Mouse (Mus musculus): ENCODE measurements around the gene Rnf145. TPM values are rescaled to one million over a fixed set of nuclear protein-coding genes. Genes with fewer than 3 reads are reported as not detected.

Gene Rnf145
- total and polyA plus RNA-seq, 3 experiments: 53.4 to 120 (median 66.7) TPM

- Histone ChIP-seq H3K27me3 (ENCODE audit: insufficient read depth, low read length) (no peaks in the 10 kb centered on the region), H3K9me3 (replicated peaks) (no peaks in the 10 kb centered on the region), H3K4me1 (ENCODE audit: insufficient read depth, low read depth, low read length) (peaks cover 41% of the 10 kb centered on the region), H3K36me3 (replicated peaks) (peaks cover 94% of the 10 kb centered on the region), H3K4me3 (ENCODE audit: low read depth, low read length) (no peak overlapping the region)
- no peak for TF ChIP-seq CTCF (IDR thresholded peaks at IDR 0.05; ENCODE audit: low read depth, low read length)
- no peak for TF ChIP-seq GATA2 (IDR thresholded peaks at IDR 0.05; ENCODE audit: borderline replicate concordance, low read depth, low read length)
- TF ChIP-seq GATA1 (IDR thresholded peaks at IDR 0.05; ENCODE audit: borderline replicate concordance, low read length): no peak
- TF ChIP-seq POLR2AphosphoS5 (IDR thresholded peaks at IDR 0.05; ENCODE audit: insufficient replicate concordance, low read depth, low read length): no peak
- TF ChIP-seq TAL1 (conservative IDR thresholded peaks at IDR 0.05; ENCODE audit: low read depth, low read length): no peak
- DNase-seq (ENCODE audit: low spot score) (no peak), ATAC-seq (ENCODE audit: extremely low read depth, insufficient number of reproducible peaks, low FRiP score, poor library complexity, severe bottlenecking) (no peak)
These were observed 19.3 kb downstream of the Rnf145 start for GRCm38 (mm10) chr11:44538101-44538500.

GRCm38 (mm10) chr11:44538501-44539290 lies 19.9 kb downstream of the Rnf145 start:
- no peak for TF ChIP-seq GATA2 (IDR thresholded peaks at IDR 0.05; ENCODE audit: borderline replicate concordance, low read depth, low read length)
- no peak for TF ChIP-seq GATA1 (IDR thresholded peaks at IDR 0.05; ENCODE audit: borderline replicate concordance, low read length)
- no peak for TF ChIP-seq TAL1 (conservative IDR thresholded peaks at IDR 0.05; ENCODE audit: low read depth, low read length)
- TF ChIP-seq POLR2AphosphoS5 (IDR thresholded peaks at IDR 0.05; ENCODE audit: insufficient replicate concordance, low read depth, low read length): no peak
- TF ChIP-seq CTCF (IDR thresholded peaks at IDR 0.05; ENCODE audit: low read depth, low read length): no peak
- ATAC-seq (ENCODE audit: extremely low read depth, insufficient number of reproducible peaks, low FRiP score, poor library complexity, severe bottlenecking) (no peak), DNase-seq (ENCODE audit: low spot score) (no peak)
- peaks cover 39% of the 10 kb centered on the region for H3K4me1 ChIP-seq (ENCODE audit: insufficient read depth, low read depth, low read length)
- H3K36me3 ChIP-seq (replicated peaks): peaks cover 94% of the 10 kb centered on the region
- H3K27me3 ChIP-seq (ENCODE audit: insufficient read depth, low read length): no peaks in the 10 kb centered on the region
- no peaks in the 10 kb centered on the region for H3K9me3 ChIP-seq (replicated peaks)
- no peak overlapping the region for H3K4me3 ChIP-seq (ENCODE audit: low read depth, low read length)

GRCm38 (mm10) chr11:44539291-44539930 lies 20.6 kb downstream of the Rnf145 start:
- Histone ChIP-seq H3K27me3 (ENCODE audit: insufficient read depth, low read length) (no peaks in the 10 kb centered on the region), H3K9me3 (replicated peaks) (no peaks in the 10 kb centered on the region), H3K36me3 (replicated peaks) (peaks cover 94% of the 10 kb centered on the region), H3K4me1 (ENCODE audit: insufficient read depth, low read depth, low read length) (peaks cover 43% of the 10 kb centered on the region), H3K4me3 (ENCODE audit: low read depth, low read length) (no peak overlapping the region)
- TF ChIP-seq CTCF (IDR thresholded peaks at IDR 0.05; ENCODE audit: low read depth, low read length) (no peak), GATA1 (IDR thresholded peaks at IDR 0.05; ENCODE audit: borderline replicate concordance, low read length) (no peak), POLR2AphosphoS5 (IDR thresholded peaks at IDR 0.05; ENCODE audit: insufficient replicate concordance, low read depth, low read length) (no peak)
- ATAC-seq (ENCODE audit: extremely low read depth, insufficient number of reproducible peaks, low FRiP score, poor library complexity, severe bottlenecking) (no peak), DNase-seq (ENCODE audit: low spot score) (no peak)

- Histone ChIP-seq H3K9me3 (replicated peaks) (no peaks in the 10 kb centered on the region), H3K4me1 (ENCODE audit: insufficient read depth, low read depth, low read length) (peaks cover 44% of the 10 kb centered on the region), H3K4me3 (ENCODE audit: low read depth, low read length) (no peak overlapping the region), H3K36me3 (replicated peaks) (peaks cover 94% of the 10 kb centered on the region), H3K27me3 (ENCODE audit: insufficient read depth, low read length) (no peaks in the 10 kb centered on the region)
- DNase-seq (ENCODE audit: low spot score): peak; percentile 20
- TF ChIP-seq GATA1 (IDR thresholded peaks at IDR 0.05; ENCODE audit: borderline replicate concordance, low read length): no peak
- no peak for TF ChIP-seq POLR2AphosphoS5 (IDR thresholded peaks at IDR 0.05; ENCODE audit: insufficient replicate concordance, low read depth, low read length)
- TF ChIP-seq TAL1 (conservative IDR thresholded peaks at IDR 0.05; ENCODE audit: low read depth, low read length): no peak
- TF ChIP-seq CTCF (IDR thresholded peaks at IDR 0.05; ENCODE audit: low read depth, low read length): no peak
- no peak for TF ChIP-seq GATA2 (IDR thresholded peaks at IDR 0.05; ENCODE audit: borderline replicate concordance, low read depth, low read length)
- no peak for ATAC-seq (ENCODE audit: extremely low read depth, insufficient number of reproducible peaks, low FRiP score, poor library complexity, severe bottlenecking)
These were observed 21.5 kb downstream of the Rnf145 start for GRCm38 (mm10) chr11:44540243-44540642.

GRCm38 (mm10) chr11:44541280-44541679 lies 22.5 kb downstream of the Rnf145 start:
- no peak for ATAC-seq (ENCODE audit: extremely low read depth, insufficient number of reproducible peaks, low FRiP score, poor library complexity, severe bottlenecking)
- H3K4me3 ChIP-seq (ENCODE audit: low read depth, low read length): no peak overlapping the region
- H3K36me3 ChIP-seq (replicated peaks): peaks cover 94% of the 10 kb centered on the region
- no peak for DNase-seq (ENCODE audit: low spot score)
- peaks cover 41% of the 10 kb centered on the region for H3K4me1 ChIP-seq (ENCODE audit: insufficient read depth, low read depth, low read length)
- no peaks in the 10 kb centered on the region for H3K9me3 ChIP-seq (replicated peaks)
- H3K27me3 ChIP-seq (ENCODE audit: insufficient read depth, low read length): no peaks in the 10 kb centered on the region
- TF ChIP-seq GATA1 (IDR thresholded peaks at IDR 0.05; ENCODE audit: borderline replicate concordance, low read length) (no peak), TAL1 (conservative IDR thresholded peaks at IDR 0.05; ENCODE audit: low read depth, low read length) (no peak), CTCF (IDR thresholded peaks at IDR 0.05; ENCODE audit: low read depth, low read length) (no peak), GATA2 (IDR thresholded peaks at IDR 0.05; ENCODE audit: borderline replicate concordance, low read depth, low read length) (no peak), POLR2AphosphoS5 (IDR thresholded peaks at IDR 0.05; ENCODE audit: insufficient replicate concordance, low read depth, low read length) (no peak)

- H3K4me1 ChIP-seq (ENCODE audit: insufficient read depth, low read depth, low read length): peaks cover 41% of the 10 kb centered on the region
These were observed 23.0 kb downstream of the Rnf145 start for GRCm38 (mm10) chr11:44541813-44542212.

More at GRCm38 (mm10) chr11:44541813-44542212, 23.0 kb downstream of the Rnf145 start:
- Histone ChIP-seq H3K27me3 (ENCODE audit: insufficient read depth, low read length) (no peaks in the 10 kb centered on the region), H3K4me3 (ENCODE audit: low read depth, low read length) (no peak overlapping the region), H3K9me3 (replicated peaks) (no peaks in the 10 kb centered on the region), H3K36me3 (replicated peaks) (peaks cover 97% of the 10 kb centered on the region)
- no peak for DNase-seq (ENCODE audit: low spot score)
- TF ChIP-seq POLR2AphosphoS5 (IDR thresholded peaks at IDR 0.05; ENCODE audit: insufficient replicate concordance, low read depth, low read length) (no peak), CTCF (IDR thresholded peaks at IDR 0.05; ENCODE audit: low read depth, low read length) (no peak), GATA1 (IDR thresholded peaks at IDR 0.05; ENCODE audit: borderline replicate concordance, low read length) (no peak), TAL1 (conservative IDR thresholded peaks at IDR 0.05; ENCODE audit: low read depth, low read length) (no peak), GATA2 (IDR thresholded peaks at IDR 0.05; ENCODE audit: borderline replicate concordance, low read depth, low read length) (no peak)
- no peak for ATAC-seq (ENCODE audit: extremely low read depth, insufficient number of reproducible peaks, low FRiP score, poor library complexity, severe bottlenecking)

Measured in G1E (cell line).